Mouse (Mus musculus) lung, postnatal 10 days (tissue): ENCODE data around the gene Pou5f1.

Experiments
- DNase-seq: peaks from one replicate; pipeline ENCODE4 v3.0.0; 2021

The Pou5f1 gene

GRCm38 (mm10) chr17:35551881-35552414 lies 46.1 kb downstream of the Pou5f1 start, which contains the start of gene Cdsn:
Gene Cdsn, plus strand, starts transcription at chr17:35552128.
- no peak for DNase-seq

GRCm38 (mm10) chr17:35554321-35554720 lies 48.5 kb downstream of the Pou5f1 start:
- no peak for DNase-seq

GRCm38 (mm10) chr17:35554761-35555397 lies 49.1 kb downstream of the Pou5f1 start:
- DNase-seq = no peak

GRCm38 (mm10) chr17:35556186-35556765 lies 50.5 kb downstream of the Pou5f1 start:
- DNase-seq = no peak

GRCm38 (mm10) chr17:35556812-35557211 lies 51.0 kb downstream of the Pou5f1 start:
- peak; percentile 75 for DNase-seq

- DNase-seq = no peak
Observed at GRCm38 (mm10) chr17:35557351-35557750, 51.5 kb downstream of the Pou5f1 start.

- no peak for DNase-seq
Observed at GRCm38 (mm10) chr17:35558216-35558615, 52.4 kb downstream of the Pou5f1 start.
